Mouse (Mus musculus): Measurements from ENCODE around the gene Zswim3. TPM values are rescaled to one million over a fixed set of nuclear protein-coding genes. Genes with fewer than 3 reads are reported as not detected.
"Not testable (repeated sequence)": the region's sequence is repeated elsewhere in the genome, so short reads cannot be mapped to it uniquely, and the experiment has no call there.

Zswim3 gene
- polyA plus RNA-seq, 1 experiment = 10.1 TPM

DNA sequence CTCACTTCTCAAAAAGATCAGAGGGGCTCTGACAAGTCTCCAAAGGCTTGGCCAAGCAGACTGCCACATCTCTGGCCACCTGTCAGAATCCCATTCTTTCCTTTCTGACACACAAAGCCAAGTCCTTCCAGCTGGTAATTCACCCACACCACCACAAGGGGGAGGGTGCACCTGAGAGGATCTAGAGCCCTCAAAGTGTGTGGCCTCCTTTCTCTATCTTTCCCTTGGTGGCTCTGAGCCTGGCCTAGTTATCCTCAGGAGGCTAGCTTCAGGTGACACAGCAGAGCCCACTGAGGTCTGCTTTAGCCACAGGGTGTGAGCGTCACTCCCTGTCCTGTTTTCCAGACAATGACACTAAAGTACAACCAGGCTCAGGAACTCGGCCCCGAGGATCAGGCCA, 11.7 kb upstream of the Zswim3 start:
- DNase-seq (ENCODE audit: low read depth) = peak; percentile 46
- peak; percentile 72; the same call in 1 of the 2 replicates for TF ChIP-seq CTCF (IDR thresholded peaks at IDR 0.05; ENCODE audit: borderline replicate concordance, extremely low read depth, insufficient read depth, insufficient read length)
- TF ChIP-seq POLR2A (IDR thresholded peaks at IDR 0.05; ENCODE audit: borderline replicate concordance, extremely low read depth, insufficient read depth, insufficient read length, poor library complexity, severe bottlenecking) = no peak

DNA sequence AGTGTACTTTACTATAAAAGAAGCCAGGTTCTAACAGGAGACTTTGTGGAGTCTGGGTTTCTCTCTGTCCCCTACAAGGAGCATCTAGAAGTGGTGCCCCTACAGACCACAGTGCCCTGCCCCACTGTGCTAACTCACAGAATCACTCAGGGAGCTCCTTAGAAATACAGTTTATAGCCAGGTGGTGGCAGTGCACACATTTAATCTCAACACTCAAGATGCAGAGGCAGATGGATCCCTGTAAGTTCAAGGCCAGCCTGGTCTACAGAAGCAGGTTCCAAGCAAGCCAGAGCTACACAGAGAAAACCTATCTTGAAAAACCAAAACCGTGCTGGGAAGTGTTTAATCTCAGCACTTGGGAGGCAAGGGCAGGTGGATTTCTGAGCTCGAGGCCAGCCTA, 11.1 kb upstream of the Zswim3 start:
- DNase-seq (ENCODE audit: low read depth) = peak; percentile 19
- TF ChIP-seq CTCF (IDR thresholded peaks at IDR 0.05; ENCODE audit: borderline replicate concordance, extremely low read depth, insufficient read depth, insufficient read length) (no peak), POLR2A (IDR thresholded peaks at IDR 0.05; ENCODE audit: borderline replicate concordance, extremely low read depth, insufficient read depth, insufficient read length, poor library complexity, severe bottlenecking) (no peak)

DNA sequence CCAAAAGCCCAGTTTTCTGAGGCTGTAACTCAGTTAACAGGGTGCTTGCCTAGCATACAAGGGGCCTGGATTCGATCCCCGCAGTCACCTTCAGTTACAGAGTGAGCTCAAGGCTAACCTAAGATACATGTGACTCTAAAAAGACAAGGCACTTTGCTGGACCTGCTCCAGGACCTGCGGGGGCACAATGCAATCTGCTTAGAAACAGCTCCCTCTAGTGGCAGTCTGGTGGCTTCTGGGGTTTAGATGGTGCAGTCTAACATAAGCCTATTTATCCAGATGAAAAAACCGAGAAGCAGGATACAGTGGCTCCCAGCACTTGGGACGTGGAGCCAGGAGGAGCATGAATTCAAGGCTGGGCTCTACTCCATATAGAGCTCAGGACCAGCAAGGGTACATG, 10.6 kb upstream of the Zswim3 start:
- TF ChIP-seq POLR2A (IDR thresholded peaks at IDR 0.05; ENCODE audit: borderline replicate concordance, extremely low read depth, insufficient read depth, insufficient read length, poor library complexity, severe bottlenecking) = no peak
- TF ChIP-seq CTCF (IDR thresholded peaks at IDR 0.05; ENCODE audit: borderline replicate concordance, extremely low read depth, insufficient read depth, insufficient read length) = peak; percentile 89
- DNase-seq (ENCODE audit: low read depth) = peak; percentile 94

- DNase-seq (ENCODE audit: low read depth) = no peak
- no peak for TF ChIP-seq CTCF (IDR thresholded peaks at IDR 0.05; ENCODE audit: borderline replicate concordance, extremely low read depth, insufficient read depth, insufficient read length)
- TF ChIP-seq POLR2A (IDR thresholded peaks at IDR 0.05; ENCODE audit: borderline replicate concordance, extremely low read depth, insufficient read depth, insufficient read length, poor library complexity, severe bottlenecking) = no peak
Measured at GRCm38 (mm10) chr2:164795868-164796267, 9.0 kb upstream of the Zswim3 start.

GRCm38 (mm10) chr2:164798554-164798953, 6.3 kb upstream of the Zswim3 start:
- TF ChIP-seq CTCF (IDR thresholded peaks at IDR 0.05; ENCODE audit: borderline replicate concordance, extremely low read depth, insufficient read depth, insufficient read length) = 0 out of 2 replicates have a peak, but pooled peaks have one; percentile 4
- DNase-seq (ENCODE audit: low read depth) = not testable (repeated sequence)

- no peak for DNase-seq (ENCODE audit: low read depth)
- TF ChIP-seq POLR2A (IDR thresholded peaks at IDR 0.05; ENCODE audit: borderline replicate concordance, extremely low read depth, insufficient read depth, insufficient read length, poor library complexity, severe bottlenecking) (no peak), CTCF (IDR thresholded peaks at IDR 0.05; ENCODE audit: borderline replicate concordance, extremely low read depth, insufficient read depth, insufficient read length) (no peak)
Measured at GRCm38 (mm10) chr2:164800252-164801004, 4.5 kb upstream of the Zswim3 start.

DNA sequence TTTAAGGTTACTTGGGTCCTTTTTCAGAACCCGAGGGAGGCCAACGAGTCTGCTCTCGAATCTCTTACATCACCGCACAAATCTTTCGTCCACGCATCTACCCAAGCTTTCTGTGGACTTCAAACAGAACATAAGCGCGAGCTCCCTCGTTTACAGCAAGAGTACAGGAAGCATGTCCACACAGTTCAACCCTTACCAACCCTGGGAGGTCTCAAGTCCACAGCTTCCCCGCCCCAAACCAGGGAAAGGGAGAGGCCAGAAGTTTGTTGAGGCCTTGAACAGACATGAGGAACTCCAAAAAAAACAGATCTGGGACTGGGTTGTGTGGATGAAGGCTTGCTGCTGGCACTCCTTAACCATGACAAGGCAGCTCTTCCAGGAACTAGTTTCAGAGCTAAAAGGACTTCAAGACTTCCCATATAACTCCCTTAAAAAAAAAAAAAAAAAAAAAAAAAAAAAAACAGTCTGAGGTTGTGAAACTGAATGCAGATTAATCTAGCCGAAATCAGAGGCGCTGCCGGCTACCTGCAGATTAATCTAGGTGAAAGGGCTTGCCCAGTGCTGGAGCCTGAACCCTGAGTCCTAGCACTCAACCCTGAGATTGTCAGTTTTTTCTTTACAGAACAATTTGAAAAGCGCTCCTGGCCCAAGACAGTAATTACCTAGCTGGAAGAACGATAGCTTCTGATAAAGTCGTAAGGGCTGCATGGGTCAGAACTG, 1.5 kb upstream of the Zswim3 start:
- DNase-seq (ENCODE audit: low read depth) = no peak
- TF ChIP-seq POLR2A (IDR thresholded peaks at IDR 0.05; ENCODE audit: borderline replicate concordance, extremely low read depth, insufficient read depth, insufficient read length, poor library complexity, severe bottlenecking) (no peak), CTCF (IDR thresholded peaks at IDR 0.05; ENCODE audit: borderline replicate concordance, extremely low read depth, insufficient read depth, insufficient read length) (no peak)

DNA sequence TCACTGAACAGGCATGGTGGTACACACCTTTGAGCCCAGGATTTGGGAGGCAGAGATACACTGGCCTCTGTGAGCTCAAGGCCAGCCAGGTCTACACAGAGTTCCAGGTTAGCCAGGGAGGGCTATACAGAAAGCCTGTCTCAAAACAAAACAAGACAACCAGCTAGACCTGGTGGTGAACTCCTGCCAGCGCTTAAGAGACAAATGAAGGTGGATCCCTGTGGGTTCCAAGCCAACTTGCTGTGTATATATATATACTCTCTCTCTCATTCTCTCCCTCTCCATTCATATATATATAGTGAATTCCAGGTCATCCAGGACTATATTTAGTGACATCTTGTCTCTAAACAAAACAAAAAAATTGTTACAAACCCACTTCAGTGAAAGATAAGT, 981 bp upstream of the Zswim3 start:
- no peak for DNase-seq (ENCODE audit: low read depth)
- TF ChIP-seq CTCF (IDR thresholded peaks at IDR 0.05; ENCODE audit: borderline replicate concordance, extremely low read depth, insufficient read depth, insufficient read length) (no peak), POLR2A (IDR thresholded peaks at IDR 0.05; ENCODE audit: borderline replicate concordance, extremely low read depth, insufficient read depth, insufficient read length, poor library complexity, severe bottlenecking) (no peak)

DNA sequence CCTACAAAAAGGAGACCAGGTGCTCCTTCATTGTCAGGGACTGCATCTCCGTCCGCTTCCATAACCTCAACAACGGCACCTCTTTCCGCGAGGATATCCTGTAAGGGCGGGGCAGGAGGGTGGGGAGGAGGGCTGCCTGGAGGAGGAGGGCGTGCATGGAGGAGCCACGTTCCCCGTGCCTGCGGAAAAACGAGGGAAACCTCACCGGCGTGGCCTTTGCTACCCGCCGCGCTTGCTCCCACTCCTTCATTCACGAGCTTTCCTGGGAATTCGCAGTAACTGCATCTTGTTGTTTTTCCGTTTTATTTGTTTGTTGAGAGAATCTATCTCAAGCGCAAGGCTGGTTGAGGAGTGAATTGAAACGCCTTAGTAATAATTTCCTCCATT, 427 bp downstream of the Zswim3 start:
- TF ChIP-seq CTCF (IDR thresholded peaks at IDR 0.05; ENCODE audit: borderline replicate concordance, extremely low read depth, insufficient read depth, insufficient read length) (no peak), POLR2A (IDR thresholded peaks at IDR 0.05; ENCODE audit: borderline replicate concordance, extremely low read depth, insufficient read depth, insufficient read length, poor library complexity, severe bottlenecking) (no peak)
- DNase-seq (ENCODE audit: low read depth) = no peak

GRCm38 (mm10) chr2:164806614-164807013, 1.7 kb downstream of the Zswim3 start:
- TF ChIP-seq CTCF (IDR thresholded peaks at IDR 0.05; ENCODE audit: borderline replicate concordance, extremely low read depth, insufficient read depth, insufficient read length) (no peak), POLR2A (IDR thresholded peaks at IDR 0.05; ENCODE audit: borderline replicate concordance, extremely low read depth, insufficient read depth, insufficient read length, poor library complexity, severe bottlenecking) (no peak)
- no peak for DNase-seq (ENCODE audit: low read depth)

DNA sequence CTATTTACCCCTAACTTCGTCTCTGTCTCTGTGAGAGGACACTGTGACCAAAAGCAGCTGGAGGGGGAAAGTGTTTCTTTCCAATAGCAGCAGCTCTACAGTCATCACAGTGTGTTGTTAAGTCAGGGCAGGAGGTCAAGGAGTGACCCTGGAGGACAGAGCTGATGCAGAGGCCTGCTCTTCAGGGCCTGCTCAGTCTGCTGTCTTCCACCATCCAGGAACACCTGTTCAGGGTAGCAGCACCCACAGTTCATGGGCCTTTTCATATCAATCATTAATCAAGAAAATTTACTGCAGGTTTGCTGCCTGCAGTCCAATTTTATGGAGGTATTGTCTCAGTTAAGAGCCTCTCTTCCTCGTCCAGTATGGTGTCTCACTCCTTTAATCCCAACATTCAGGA, 8.7 kb downstream of the Zswim3 start:
- TF ChIP-seq POLR2A (IDR thresholded peaks at IDR 0.05; ENCODE audit: borderline replicate concordance, extremely low read depth, insufficient read depth, insufficient read length, poor library complexity, severe bottlenecking) (no peak), CTCF (IDR thresholded peaks at IDR 0.05; ENCODE audit: borderline replicate concordance, extremely low read depth, insufficient read depth, insufficient read length) (no peak)
- DNase-seq (ENCODE audit: low read depth) = no peak

DNA sequence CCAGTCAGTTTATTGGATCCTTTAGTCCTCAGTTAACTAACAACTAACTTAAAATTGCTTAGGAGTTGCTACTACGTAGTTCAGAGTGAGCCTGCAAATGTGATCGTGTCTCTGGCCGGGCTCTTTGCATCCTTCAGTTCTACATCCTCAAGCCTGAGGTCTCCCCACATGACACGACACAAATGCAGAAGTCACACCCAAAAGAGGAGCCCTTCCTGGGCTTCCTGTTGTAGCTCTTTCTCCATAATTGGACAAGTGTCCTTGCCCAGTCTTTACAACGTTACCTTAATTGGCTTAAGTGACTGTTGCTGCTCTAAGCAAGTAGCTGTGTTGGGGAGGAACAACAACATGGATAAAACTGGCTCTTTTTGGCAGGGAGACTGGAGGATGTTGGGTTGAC, 10.4 kb downstream of the Zswim3 start:
- DNase-seq (ENCODE audit: low read depth) = no peak
- TF ChIP-seq POLR2A (IDR thresholded peaks at IDR 0.05; ENCODE audit: borderline replicate concordance, extremely low read depth, insufficient read depth, insufficient read length, poor library complexity, severe bottlenecking) (no peak), CTCF (IDR thresholded peaks at IDR 0.05; ENCODE audit: borderline replicate concordance, extremely low read depth, insufficient read depth, insufficient read length) (no peak)

Data from brain, embryonic 14.5 days (tissue).